Mouse (Mus musculus) liver, embryonic 15.5 days (tissue): ENCODE results near the gene Ptprk. TPM values are rescaled to one million over a fixed set of nuclear protein-coding genes. Genes with fewer than 3 reads are reported as not detected.

Experiments
- ATAC-seq: fragments of 200-750 bp; cut with Nextera tagmentation; 2 replicates; pipeline ENCODE4 v1.8.0; 2017; ENCODE audit warnings: moderate number of reproducible peaks, mild to moderate bottlenecking, moderate library complexity; ENCODE audit not compliant: insufficient read depth
- H3K27ac ChIP-seq: fragments of 300-500 bp; sonication (generic); replicated peaks from 2 replicates; pipeline ENCODE4 v1.5.1; 2015; ENCODE audit warnings: mild to moderate bottlenecking, inconsistent platforms
- H3K27me3 ChIP-seq: fragments of 300-500 bp; sonication (generic); 2 replicates; pipeline ENCODE4 v1.6.1; 2015; ENCODE audit warnings: mild to moderate bottlenecking, inconsistent platforms
- H3K36me3 ChIP-seq: fragments of 300-500 bp; sonication (generic); replicated peaks from 2 replicates; pipeline ENCODE4 v1.6.1; 2015; ENCODE audit warnings: moderate library complexity, mild to moderate bottlenecking, inconsistent platforms
- H3K4me1 ChIP-seq: fragments of 300-500 bp; sonication (generic); replicated peaks from 2 replicates; pipeline ENCODE4 v1.6.1; 2015; ENCODE audit warnings: inconsistent platforms
- H3K4me2 ChIP-seq: fragments of 300-500 bp; sonication (generic); 2 replicates; pipeline ENCODE4 v1.6.1; 2015; ENCODE audit warnings: moderate library complexity, mild to moderate bottlenecking, inconsistent platforms
- H3K4me3 ChIP-seq: fragments of 300-500 bp; sonication (generic); replicated peaks from 2 replicates; pipeline ENCODE4 v1.5.1; 2015; ENCODE audit warnings: mild to moderate bottlenecking, inconsistent platforms
- H3K9ac ChIP-seq: fragments of 300-500 bp; sonication (generic); 2 replicates; pipeline ENCODE4 v1.6.1; 2015; ENCODE audit warnings: moderate library complexity, mild to moderate bottlenecking, inconsistent platforms
- H3K9me3 ChIP-seq: fragments of 300-500 bp; sonication (generic); replicated peaks from 2 replicates; pipeline ENCODE4 v1.6.1; 2016; ENCODE audit warnings: inconsistent platforms
- WGBS: fragments of 180-500 bp; shearing (Covaris S2); methylation state at CpG from one replicate; pipeline ENCODE4 v1.1.7; 2015; ENCODE audit warnings: mixed read lengths; ENCODE audit not compliant: insufficient replicate concordance; 5-methylcytosine and 5-hydroxymethylcytosine counted together
- polyA plus RNA-seq: library from polyadenylated mRNA; unstranded; fragments of >200 nt; fragmentation: Nextera tagmentation; extraction: Ambion mirVana; gene quantifications from 2 replicates; pipeline ENCODE4 v1.2.1, GENCODE M21; 2015

Ptprk gene
- polyA plus RNA-seq, 1 experiment from 2014 or later, result 5.4 TPM

- Histone ChIP-seq H3K4me2 (no peak overlapping the region), H3K4me3 (no peak overlapping the region), H3K36me3 (no peaks in the 10 kb centered on the region), H3K9me3 (no peaks in the 10 kb centered on the region), H3K27me3 (no peaks in the 10 kb centered on the region), H3K4me1 (no peaks in the 10 kb centered on the region), H3K9ac (no peak overlapping the region), H3K27ac (no peak overlapping the region)
- WGBS, result 68% methylated on average over 20 of the region's 20 CpGs
- no peak for ATAC-seq
Measured at GRCm38 (mm10) chr10:28155688-28156685, 81.4 kb downstream of the Ptprk start.

- H3K4me1 ChIP-seq, result no peaks in the 10 kb centered on the region
- no peaks in the 10 kb centered on the region for H3K36me3 ChIP-seq
- H3K4me2 ChIP-seq, result no peak overlapping the region
- H3K9me3 ChIP-seq, result no peaks in the 10 kb centered on the region
- no peaks in the 10 kb centered on the region for H3K27me3 ChIP-seq
- ATAC-seq, result no peak
- H3K4me3 ChIP-seq, result no peak overlapping the region
- H3K9ac ChIP-seq, result no peak overlapping the region
- H3K27ac ChIP-seq, result no peak overlapping the region
- 62% methylated on average over 4 of the region's 4 CpGs for WGBS
Measured at GRCm38 (mm10) chr10:28159716-28160115, 85.1 kb downstream of the Ptprk start.

GRCm38 (mm10) chr10:28161306-28161705 is 86.7 kb downstream of the Ptprk start:
- no peak for ATAC-seq
- no peak overlapping the region for H3K9ac ChIP-seq
- no peaks in the 10 kb centered on the region for H3K36me3 ChIP-seq
- H3K9me3 ChIP-seq, result no peaks in the 10 kb centered on the region
- no peaks in the 10 kb centered on the region for H3K27me3 ChIP-seq
- H3K4me1 ChIP-seq, result no peaks in the 10 kb centered on the region
- H3K27ac ChIP-seq, result no peak overlapping the region
- H3K4me3 ChIP-seq, result no peak overlapping the region
- H3K4me2 ChIP-seq, result no peak overlapping the region

- Histone ChIP-seq H3K27ac (no peak overlapping the region), H3K4me2 (no peak overlapping the region), H3K4me1 (no peaks in the 10 kb centered on the region; the same call in none of the 2 replicates), H3K4me3 (no peak overlapping the region), H3K9ac (no peak overlapping the region), H3K9me3 (no peaks in the 10 kb centered on the region), H3K27me3 (no peaks in the 10 kb centered on the region), H3K36me3 (no peaks in the 10 kb centered on the region)
- ATAC-seq, result no peak
Measured at GRCm38 (mm10) chr10:28164250-28164649, 89.6 kb downstream of the Ptprk start.

- Histone ChIP-seq H3K4me1 (no peaks in the 10 kb centered on the region; the same call in none of the 2 replicates), H3K9me3 (no peaks in the 10 kb centered on the region), H3K36me3 (no peaks in the 10 kb centered on the region), H3K27ac (no peak overlapping the region), H3K27me3 (no peaks in the 10 kb centered on the region), H3K4me3 (no peak overlapping the region), H3K9ac (no peak overlapping the region), H3K4me2 (no peak overlapping the region)
- no peak for ATAC-seq
Measured at GRCm38 (mm10) chr10:28164746-28165145, 90.1 kb downstream of the Ptprk start.

GRCm38 (mm10) chr10:28166610-28167009 is 92.0 kb downstream of the Ptprk start:
- Histone ChIP-seq H3K4me2 (no peak overlapping the region), H3K4me3 (no peak overlapping the region), H3K27me3 (no peaks in the 10 kb centered on the region), H3K36me3 (no peaks in the 10 kb centered on the region), H3K9me3 (no peaks in the 10 kb centered on the region), H3K27ac (no peak overlapping the region), H3K4me1 (no peaks in the 10 kb centered on the region; the same call in none of the 2 replicates), H3K9ac (no peak overlapping the region)
- WGBS, result 63% methylated on average over 1 of the region's 1 CpGs
- ATAC-seq, result no peak

GRCm38 (mm10) chr10:28167097-28167496 is 92.5 kb downstream of the Ptprk start:
- H3K9ac ChIP-seq, result no peak overlapping the region
- H3K4me1 ChIP-seq, result no peaks in the 10 kb centered on the region; the same call in none of the 2 replicates
- 53% methylated on average over 2 of the region's 2 CpGs for WGBS
- H3K27me3 ChIP-seq, result no peaks in the 10 kb centered on the region
- no peaks in the 10 kb centered on the region for H3K36me3 ChIP-seq
- H3K4me2 ChIP-seq, result no peak overlapping the region
- no peaks in the 10 kb centered on the region for H3K9me3 ChIP-seq
- no peak overlapping the region for H3K27ac ChIP-seq
- no peak for ATAC-seq
- no peak overlapping the region for H3K4me3 ChIP-seq

GRCm38 (mm10) chr10:28171196-28171595 is 96.6 kb downstream of the Ptprk start:
- no peaks in the 10 kb centered on the region for H3K9me3 ChIP-seq
- no peak overlapping the region for H3K27ac ChIP-seq
- no peak overlapping the region for H3K4me2 ChIP-seq
- H3K4me1 ChIP-seq, result no peaks in the 10 kb centered on the region; the same call in none of the 2 replicates
- no peak overlapping the region for H3K4me3 ChIP-seq
- H3K27me3 ChIP-seq, result no peaks in the 10 kb centered on the region
- no peak overlapping the region for H3K9ac ChIP-seq
- 53% methylated on average over 1 of the region's 1 CpGs for WGBS
- no peak for ATAC-seq
- H3K36me3 ChIP-seq, result no peaks in the 10 kb centered on the region

GRCm38 (mm10) chr10:28178876-28179275 is 104.3 kb downstream of the Ptprk start:
- H3K9ac ChIP-seq, result no peak overlapping the region
- H3K4me2 ChIP-seq, result no peak overlapping the region

GRCm38 (mm10) chr10:28182081-28182480 is 107.5 kb downstream of the Ptprk start:
- H3K27me3 ChIP-seq, result no peaks in the 10 kb centered on the region
- WGBS, result 65% methylated on average over 3 of the region's 3 CpGs

More at GRCm38 (mm10) chr10:28178876-28179275, 104.3 kb downstream of the Ptprk start:
- Histone ChIP-seq H3K27me3 (no peaks in the 10 kb centered on the region), H3K27ac (no peak overlapping the region), H3K36me3 (no peaks in the 10 kb centered on the region), H3K4me1 (no peaks in the 10 kb centered on the region), H3K9me3 (no peaks in the 10 kb centered on the region), H3K4me3 (no peak overlapping the region)
- no peak for ATAC-seq
- WGBS, result 44% methylated on average over 4 of the region's 4 CpGs

GRCm38 (mm10) chr10:28184675-28185074 is 110.1 kb downstream of the Ptprk start:
- Histone ChIP-seq H3K4me3 (no peak overlapping the region), H3K9ac (no peak overlapping the region), H3K4me2 (no peak overlapping the region), H3K27ac (no peak overlapping the region), H3K36me3 (no peaks in the 10 kb centered on the region), H3K9me3 (no peaks in the 10 kb centered on the region), H3K4me1 (no peaks in the 10 kb centered on the region), H3K27me3 (no peaks in the 10 kb centered on the region)
- WGBS, result 67% methylated on average over 6 of the region's 6 CpGs
- no peak for ATAC-seq

More at GRCm38 (mm10) chr10:28182081-28182480, 107.5 kb downstream of the Ptprk start:
- Histone ChIP-seq H3K4me2 (no peak overlapping the region), H3K27ac (no peak overlapping the region), H3K4me3 (no peak overlapping the region), H3K9me3 (no peaks in the 10 kb centered on the region), H3K9ac (no peak overlapping the region), H3K36me3 (no peaks in the 10 kb centered on the region), H3K4me1 (no peaks in the 10 kb centered on the region)
- no peak for ATAC-seq
